Mouse (Mus musculus) right cerebral cortex, postnatal 10 days (tissue): ENCODE measurements at regions not wholly inside any gene's neighbourhood (a gene's known extent, or its start where the extent isn't known, plus 50 kb on each side); places are given as distances from the start of the nearest gene placed in this dataset.

Experiments
- DNase-seq, 2 experiments: peaks; one replicate each; pipeline ENCODE4 v3.0.0; 2021; ENCODE audit warnings: low spot score in 2 of 2

- no peak for DNase-seq
These were observed 55.1 kb upstream of the Xpr1 start for GRCm38 (mm10) chr1:155472112-155472955.

GRCm38 (mm10) chr1:155472956-155473646, 55.9 kb upstream of the Xpr1 start:
- no peak for DNase-seq

- no peak for DNase-seq
These were observed 57.8 kb upstream of the Xpr1 start for GRCm38 (mm10) chr1:155474973-155475372.

GRCm38 (mm10) chr1:155476237-155476636, 59.0 kb upstream of the Xpr1 start:
- DNase-seq: no peak

- DNase-seq: no peak
These were observed 64.9 kb upstream of the Xpr1 start for GRCm38 (mm10) chr1:155482148-155482547.

GRCm38 (mm10) chr1:155482760-155483159, 65.5 kb upstream of the Xpr1 start:
- no peak for DNase-seq

GRCm38 (mm10) chr1:155483693-155484092, 66.5 kb upstream of the Xpr1 start:
- no peak for DNase-seq

GRCm38 (mm10) chr1:155487796-155488195, 70.1 kb upstream of the Acbd6 start:
- no peak for DNase-seq

- peak; percentile 36 to 53 for DNase-seq
These were observed 68.8 kb upstream of the Acbd6 start for GRCm38 (mm10) chr1:155488966-155489661.

- no peak for DNase-seq
These were observed 67.8 kb upstream of the Acbd6 start for GRCm38 (mm10) chr1:155490131-155490530.

GRCm38 (mm10) chr1:155491205-155492026, 66.5 kb upstream of the Acbd6 start:
- DNase-seq: no peak

GRCm38 (mm10) chr1:155493333-155493732, 64.6 kb upstream of the Acbd6 start:
- no peak for DNase-seq

GRCm38 (mm10) chr1:155493799-155494198, 64.1 kb upstream of the Acbd6 start:
- no peak for DNase-seq

GRCm38 (mm10) chr1:155494347-155494746, 63.6 kb upstream of the Acbd6 start:
- no peak for DNase-seq

- no peak for DNase-seq
These were observed 58.2 kb upstream of the Acbd6 start for GRCm38 (mm10) chr1:155499735-155500134.

GRCm38 (mm10) chr1:155502867-155503266, 55.1 kb upstream of the Acbd6 start:
- DNase-seq: no peak

GRCm38 (mm10) chr1:155504581-155505328, 53.2 kb upstream of the Acbd6 start:
- no peak for DNase-seq

- no peak for DNase-seq
These were observed 52.4 kb upstream of the Acbd6 start for GRCm38 (mm10) chr1:155505361-155506077.
